Mouse (Mus musculus): ENCODE results near the gene Rnf121. TPM values are rescaled to one million over a fixed set of nuclear protein-coding genes. Genes with fewer than 3 reads are reported as not detected.

The Rnf121 gene
- 10 to 100 TPM; 28.5 to 36.9 TPM for total RNA-seq (2021)
- polyA plus RNA-seq (2012; rRNA removed), result 12.3 and 12.8 TPM in 2 replicates
- long read RNA-seq, transcript Rnf121-202 (9 exons, 2,249 nt), result major isoform, 27 of 40 reads
- long read RNA-seq, partial matches to known transcripts, result 2 of 40 reads
- long read RNA-seq, other reads (novel, unspliced or antisense), result 8 of 40 reads

DNA sequence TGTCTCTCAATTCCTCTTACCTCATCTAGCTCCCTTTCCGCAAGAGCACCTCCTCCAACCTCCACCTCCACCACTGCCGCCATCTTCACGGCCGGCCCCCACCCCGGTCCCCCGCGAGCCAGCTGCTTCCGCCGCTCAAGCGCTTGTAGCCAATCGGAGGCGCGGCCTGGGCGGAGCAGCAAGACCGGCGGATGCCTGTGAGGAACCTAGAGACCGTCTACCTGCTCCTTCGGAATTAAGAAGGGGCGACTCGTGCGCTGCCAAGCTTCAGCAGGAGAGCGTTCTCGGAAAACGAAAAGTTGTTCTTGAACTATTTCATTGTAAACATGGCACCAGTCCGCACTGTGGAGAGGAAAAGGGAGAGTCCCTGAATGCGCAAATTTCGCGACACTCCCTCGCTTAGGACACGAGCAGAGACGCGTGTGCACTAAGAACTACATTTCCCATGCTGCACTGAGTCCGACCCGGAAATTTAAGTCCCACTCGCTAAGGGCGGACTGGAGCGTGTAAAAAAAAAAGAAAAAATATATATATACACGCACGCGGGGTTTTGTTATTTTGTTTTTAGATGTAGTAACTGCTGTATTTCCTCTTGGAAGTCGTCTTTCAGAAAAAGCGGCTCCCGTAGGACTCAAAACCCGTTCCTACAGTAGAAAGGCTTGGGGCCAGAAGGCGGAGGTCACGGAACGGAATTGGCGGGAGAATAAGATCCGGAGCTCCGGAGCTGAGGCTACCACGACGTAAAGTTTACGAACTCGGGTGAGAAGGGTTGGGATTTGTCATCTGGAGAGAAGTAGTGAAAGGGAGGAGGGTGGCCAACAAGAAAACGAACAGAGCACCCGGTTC, at the start of gene Rnf121, which contains the start of the genes Xndc1 and Xntrpc:
Gene Rnf121, minus strand, starts transcription at position 424 of the 846 bp plus-strand sequence.
Gene Xndc1, plus strand, starts transcription at position 466 of the 846 bp plus-strand sequence.
Gene Xntrpc, plus strand, starts transcription at position 668 of the 846 bp plus-strand sequence.
- DNase-seq, result peak; percentile 96

DNA sequence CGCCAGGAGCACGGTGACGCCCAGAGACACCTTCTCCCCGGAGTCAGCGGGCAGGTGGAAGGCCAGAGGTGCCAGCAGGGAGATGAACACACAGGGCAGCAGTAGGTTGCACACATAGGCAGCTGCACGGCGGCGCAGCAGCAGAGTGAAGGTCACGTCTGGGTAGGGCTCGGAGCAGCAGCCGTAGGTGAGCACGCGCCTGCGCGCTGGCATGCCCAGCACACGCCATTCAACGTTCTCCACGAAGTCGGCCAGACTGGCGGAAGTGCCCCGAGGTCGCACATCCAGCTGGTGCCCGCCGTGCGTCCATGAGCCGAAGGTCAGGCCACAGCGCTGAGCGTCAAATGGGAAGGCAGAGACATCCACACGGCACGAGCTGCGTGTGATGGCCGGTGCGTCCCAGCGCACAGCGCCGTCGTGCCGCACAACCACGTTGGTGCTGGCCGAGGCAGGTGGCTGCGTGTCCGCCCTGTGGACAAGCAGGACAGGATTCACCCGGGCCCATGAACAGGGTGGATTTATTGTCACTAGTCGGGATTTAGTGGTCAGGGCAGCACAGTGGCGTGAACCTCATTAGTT, 48.0 kb upstream of the Rnf121 start:
- DNase-seq, result peak; percentile 14

DNA sequence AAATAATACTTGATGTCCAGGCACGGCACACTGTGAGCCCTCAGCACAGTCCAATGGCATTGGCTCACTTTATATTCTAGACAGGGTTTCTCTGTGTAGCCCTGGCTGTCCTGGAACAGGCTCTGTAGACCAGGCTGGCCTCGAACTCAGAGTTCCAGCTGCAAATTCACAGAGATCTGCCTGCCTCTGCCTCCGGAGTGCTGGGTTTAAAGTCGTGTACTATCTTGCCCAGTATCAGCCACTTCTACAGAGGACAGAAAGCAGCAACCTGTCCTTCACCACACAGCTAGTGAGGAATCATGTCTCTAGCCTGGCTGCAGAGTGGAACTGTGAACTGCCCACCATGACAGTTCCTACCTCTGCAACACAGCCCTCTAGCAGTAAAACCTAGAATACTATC, 44.5 kb upstream of the Rnf121 start:
- DNase-seq, result no peak

DNA sequence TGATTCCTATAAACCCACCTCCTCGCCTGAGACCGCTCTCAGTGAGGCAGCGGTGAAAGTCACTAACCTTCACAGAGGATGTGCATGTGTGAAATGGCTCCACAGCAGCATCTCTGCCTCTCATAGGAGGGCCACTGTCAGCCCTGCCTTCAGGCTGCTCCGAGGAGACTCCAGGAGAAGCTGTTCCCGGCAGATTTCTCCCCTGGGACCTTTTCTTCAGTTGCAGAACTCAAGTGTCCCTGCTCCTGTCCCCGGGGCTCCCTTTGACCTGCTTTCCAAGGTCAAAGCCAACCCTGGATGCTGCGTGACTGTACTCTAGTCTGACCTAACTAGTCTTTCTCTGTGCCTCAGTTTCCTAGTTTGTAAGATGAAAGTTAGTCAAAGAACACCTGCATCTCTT, 43.9 kb upstream of the Rnf121 start, which contains the start of gene Art5:
Gene Art5, minus strand, starts transcription at position 319 of the 400 bp plus-strand sequence.
- no peak for DNase-seq

DNA sequence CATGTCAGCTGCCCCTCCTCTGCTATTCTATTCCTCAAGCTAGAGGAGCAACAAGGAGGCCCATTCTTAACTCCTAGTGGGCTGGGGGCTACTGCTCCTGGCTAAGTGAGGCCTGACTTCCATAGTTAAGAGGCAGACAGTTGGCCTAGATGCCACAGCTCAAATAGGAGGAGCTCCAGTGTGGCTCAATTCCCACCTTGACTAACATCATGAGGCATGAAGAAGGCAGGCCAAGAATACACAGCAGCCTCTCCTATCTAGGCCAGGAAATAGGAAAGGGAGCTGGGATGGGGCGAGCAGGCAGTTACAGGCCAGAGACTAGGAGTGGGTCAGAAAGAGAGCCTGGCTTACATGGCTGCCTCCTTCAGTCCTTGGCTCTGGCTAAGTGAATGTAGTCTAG, 42.9 kb upstream of the Rnf121 start:
- DNase-seq, result no peak

DNA sequence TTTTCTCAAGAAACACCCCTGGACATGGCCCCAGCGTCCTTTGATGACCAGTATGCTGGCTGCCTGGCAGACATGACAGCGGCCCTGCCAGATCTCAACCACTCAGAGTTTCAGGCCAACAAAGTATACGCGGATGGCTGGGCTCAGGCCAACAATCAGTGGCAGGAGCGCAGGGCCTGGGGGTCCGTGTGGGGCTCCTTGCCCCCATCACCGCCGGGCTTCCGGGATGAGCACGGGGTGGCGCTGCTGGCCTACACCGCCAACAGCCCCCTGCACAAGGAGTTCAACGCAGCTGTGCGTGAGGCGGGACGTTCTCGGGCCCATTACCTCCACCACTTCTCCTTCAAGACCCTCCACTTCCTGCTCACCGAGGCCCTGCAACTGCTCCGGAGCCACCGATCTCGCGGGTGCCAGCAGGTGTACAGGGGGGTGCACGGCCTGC, 41.5 kb upstream of the Rnf121 start:
- no peak for DNase-seq

GRCm38 (mm10) chr7:102104126-102104525, 38.9 kb upstream of the Rnf121 start:
- no peak for DNase-seq

DNA sequence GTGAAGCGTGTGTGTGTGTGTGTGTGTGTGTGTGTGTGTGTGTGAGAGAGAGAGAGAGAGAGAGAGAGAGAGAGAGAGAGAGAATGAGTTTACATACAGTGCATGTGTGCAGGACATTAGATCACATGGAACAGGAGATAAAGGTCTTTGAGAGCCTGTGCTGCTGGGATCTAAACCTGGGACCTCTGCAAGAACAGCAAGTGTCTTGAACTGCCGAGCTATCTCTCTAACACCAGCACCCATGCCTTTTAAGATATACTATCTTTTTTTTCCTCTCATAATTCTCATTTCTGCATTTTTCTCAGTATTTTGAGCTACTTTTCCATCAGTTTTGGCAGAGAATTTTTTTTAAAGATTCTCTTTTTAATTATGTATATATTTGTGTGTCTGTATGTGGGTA, 38.3 kb upstream of the Rnf121 start:
- DNase-seq, result no peak

DNA sequence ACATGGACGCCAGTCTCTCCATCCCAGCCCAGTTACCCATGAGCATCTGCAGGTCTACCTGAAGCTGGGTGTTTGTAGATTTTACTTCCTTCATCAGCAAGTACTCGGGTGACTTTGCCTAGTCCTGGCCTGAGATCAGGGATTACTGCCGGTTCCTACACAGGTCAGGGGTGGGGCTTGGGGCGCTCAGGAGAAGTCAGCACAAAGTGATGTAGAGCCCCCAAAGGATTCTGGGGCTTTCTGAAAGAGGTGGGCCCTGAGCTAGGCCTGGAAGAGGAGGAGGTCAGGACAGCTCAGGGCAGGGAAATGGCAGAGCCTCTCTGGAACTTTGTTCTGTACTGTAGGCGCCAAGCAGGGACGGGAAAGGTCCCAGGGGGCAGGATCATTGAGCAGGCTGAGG, 37.4 kb upstream of the Rnf121 start:
- DNase-seq, result no peak

- no peak for DNase-seq
Observed at GRCm38 (mm10) chr7:102102241-102102640, 37.0 kb upstream of the Rnf121 start.

DNA sequence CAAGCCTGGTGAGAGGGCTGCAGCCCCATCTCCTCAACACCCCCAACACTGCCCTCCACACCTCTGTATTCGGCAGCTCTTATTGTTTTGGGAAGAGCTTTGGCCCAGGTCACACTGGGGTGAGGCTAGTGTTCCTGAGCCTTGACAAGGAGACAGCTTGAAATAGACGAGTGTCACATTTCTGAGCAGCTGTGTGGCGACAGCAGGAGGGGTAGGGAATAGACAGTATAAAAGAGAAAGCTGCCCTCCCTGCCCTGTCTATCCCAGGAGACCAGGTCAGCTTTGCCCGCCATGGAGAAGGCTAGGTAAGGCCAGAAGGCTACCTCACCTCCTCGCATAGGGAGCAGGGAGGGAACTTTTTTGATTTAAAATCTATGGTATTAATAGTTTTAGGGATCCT, 36.2 kb upstream of the Rnf121 start, which contains the start of gene Art1:
Gene Art1, plus strand, starts transcription at position 257 of the 400 bp plus-strand sequence.
- no peak for DNase-seq

GRCm38 (mm10) chr7:102100868-102101267, 35.6 kb upstream of the Rnf121 start:
- no peak for DNase-seq

GRCm38 (mm10) chr7:102099760-102100661, 34.7 kb upstream of the Rnf121 start:
- no peak for DNase-seq

DNA sequence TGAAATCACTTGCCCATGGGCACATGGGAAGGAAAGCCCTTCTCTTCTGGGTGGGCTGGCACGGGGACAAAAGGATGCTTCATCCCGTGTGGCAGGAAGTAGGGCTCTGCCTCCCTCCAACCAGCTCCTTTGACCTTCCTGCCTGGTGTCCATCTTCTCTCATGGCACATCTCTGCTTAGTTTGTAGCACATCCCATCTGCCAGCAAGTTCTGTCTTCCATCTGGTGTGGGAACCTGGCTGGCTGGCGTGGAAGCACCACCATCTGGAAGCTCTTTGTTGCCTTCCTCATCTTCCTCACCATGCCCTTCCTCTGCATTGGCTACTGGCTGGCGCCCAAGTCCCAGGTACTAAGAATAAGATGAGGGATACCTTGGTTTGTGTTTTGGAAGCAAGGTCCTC, 22.1 kb upstream of the Rnf121 start:
- DNase-seq, result no peak

- DNase-seq, result no peak
Observed at GRCm38 (mm10) chr7:102084041-102084696, 18.9 kb upstream of the Rnf121 start.

GRCm38 (mm10) chr7:102082816-102083215, 17.5 kb upstream of the Rnf121 start, which contains the start of gene Trpc2:
Gene Trpc2 (plus strand): TSS chr7:102083116.
- DNase-seq, result no peak

DNA sequence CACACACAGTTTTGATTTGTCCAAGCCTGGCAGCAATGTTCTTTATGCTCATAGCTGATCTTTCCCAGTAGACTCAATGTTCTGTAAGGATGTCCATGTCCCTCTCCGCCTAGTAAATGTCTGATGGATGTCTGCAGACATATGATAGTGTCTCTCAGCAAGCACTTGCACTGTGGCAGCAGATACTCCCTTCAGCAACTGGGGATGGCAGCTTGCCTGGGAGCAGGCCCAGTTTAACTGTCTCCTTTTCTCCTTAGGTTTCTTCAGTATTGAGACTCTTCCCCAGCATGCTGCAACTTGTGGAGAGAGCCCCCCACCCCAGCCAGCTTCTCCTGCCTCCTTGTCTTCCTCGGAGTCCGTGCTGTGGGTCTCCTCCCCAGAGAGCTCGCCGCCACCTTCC, 16.5 kb upstream of the Rnf121 start:
- no peak for DNase-seq

GRCm38 (mm10) chr7:102080311-102080710, 15.0 kb upstream of the Rnf121 start:
- DNase-seq, result no peak

DNA sequence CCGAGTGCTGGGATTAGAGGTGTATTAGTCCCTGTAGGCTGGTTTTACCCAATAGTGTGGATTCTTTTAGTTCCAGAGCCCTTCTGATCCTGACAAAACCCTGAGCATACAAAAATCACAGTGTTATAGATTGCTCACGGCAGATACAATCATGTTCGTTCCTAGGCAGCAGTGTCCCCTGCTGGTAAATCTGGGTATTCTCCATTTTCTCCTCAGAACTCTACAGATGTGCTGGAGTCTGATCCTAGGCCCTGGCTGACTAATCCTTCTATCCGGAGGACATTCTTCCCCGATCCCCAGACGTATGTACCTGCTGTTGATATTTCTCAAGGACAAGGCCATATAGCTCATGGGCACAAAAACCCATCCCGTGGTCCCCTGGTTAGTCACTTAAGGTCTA, 13.2 kb upstream of the Rnf121 start:
- DNase-seq, result peak; percentile 34

- DNase-seq, result no peak
Observed at GRCm38 (mm10) chr7:102076714-102077296, 11.5 kb upstream of the Rnf121 start.

DNA sequence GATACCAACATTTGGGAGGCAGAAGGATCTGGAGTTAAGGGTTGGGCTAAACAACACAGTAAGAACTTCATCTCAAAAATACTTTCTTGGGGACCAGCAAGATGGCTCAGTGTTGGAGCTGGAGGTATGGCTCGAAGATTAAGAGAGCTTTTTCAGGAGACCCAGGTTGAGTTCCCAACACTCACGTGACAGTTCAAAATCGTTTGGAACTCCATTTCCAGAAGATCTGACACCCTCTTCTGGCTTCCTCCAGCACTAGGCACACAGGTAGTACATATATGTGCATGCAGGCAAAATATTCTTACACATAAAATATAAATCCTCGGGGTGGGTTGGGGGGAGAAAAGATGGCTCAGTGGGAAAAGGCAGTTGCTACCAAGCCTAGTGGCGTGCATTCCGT, 1.1 kb upstream of the Rnf121 start:
- no peak for DNase-seq
